Mouse (Mus musculus): ENCODE results near the gene Brsk2. TPM values are rescaled to one million over a fixed set of nuclear protein-coding genes. Genes with fewer than 3 reads are reported as not detected.
"Not testable (repeated sequence)": the region's sequence is repeated elsewhere in the genome, so short reads cannot be mapped to it uniquely, and the experiment has no call there.

Brsk2 gene
- 1.1 and 1.2 TPM in 2 replicates for polyA plus RNA-seq (2015; fragmentation: Nextera tagmentation; extraction: Ambion mirVana)

- Histone ChIP-seq H3K36me3 (no peaks in the 10 kb centered on the region), H3K4me3 (peak within 1 kb of the TSS; percentile 49), H3K27me3 (peaks cover 94% of the 10 kb centered on the region), H3K9ac (peak within 1 kb of the TSS; percentile 70), H3K9me3 (no peaks in the 10 kb centered on the region; the same call in 1 of the 2 replicates), H3K27ac (no peak within 1 kb of the TSS), H3K4me1 (peaks cover 13% of the 10 kb centered on the region), H3K4me2 (peak within 1 kb of the TSS; percentile 87)
- 2% methylated on average over 55 of the region's 55 CpGs for whole genome bisulfite sequencing
- peak; percentile 89 for ATAC-seq (ENCODE audit: insufficient number of reproducible peaks, insufficient read depth, low FRiP score, low TSS enrichment, low read depth)
Measured at GRCm38 (mm10) chr7:141948906-141949798, at the start of gene Brsk2. Gene Brsk2 (plus strand): TSS chr7:141949751.

- Histone ChIP-seq H3K4me3 (peak overlapping the region; percentile 83), H3K27ac (peak overlapping the region; percentile 60), H3K9ac (peak overlapping the region; percentile 92), H3K27me3 (peaks cover 16% of the 10 kb centered on the region; the same call in 1 of the 2 replicates), H3K4me1 (peaks cover 30% of the 10 kb centered on the region), H3K36me3 (no peaks in the 10 kb centered on the region), H3K4me2 (peak overlapping the region; percentile 85), H3K9me3 (no peaks in the 10 kb centered on the region)
- ATAC-seq (ENCODE audit: insufficient number of reproducible peaks, insufficient read depth, low FRiP score, low TSS enrichment, low read depth): peak; percentile 18; the same call in 1 of the 2 replicates
- under 1% methylated on average over 16 of the region's 16 CpGs for WGBS
Measured at GRCm38 (mm10) chr7:141901825-141902224, 47.7 kb upstream of the Brsk2 start.

- no peaks in the 10 kb centered on the region for H3K9me3 ChIP-seq
- H3K27me3 ChIP-seq: peaks cover 16% of the 10 kb centered on the region; the same call in 1 of the 2 replicates
- H3K4me2 ChIP-seq: peak overlapping the region; percentile 85
- under 1% methylated on average over 44 of the region's 44 CpGs for WGBS
- peaks cover 26% of the 10 kb centered on the region for H3K4me1 ChIP-seq
- peak overlapping the region; percentile 83 for H3K4me3 ChIP-seq
- ATAC-seq (ENCODE audit: insufficient number of reproducible peaks, insufficient read depth, low FRiP score, low TSS enrichment, low read depth): peak; percentile 93
- H3K9ac ChIP-seq: peak overlapping the region; percentile 92
- peak overlapping the region; percentile 60 for H3K27ac ChIP-seq
- no peaks in the 10 kb centered on the region for H3K36me3 ChIP-seq
Measured at GRCm38 (mm10) chr7:141902269-141902729, 47.3 kb upstream of the Brsk2 start.

- 66% methylated on average over 4 of the region's 4 CpGs for WGBS
- Histone ChIP-seq H3K27me3 (peaks cover 16% of the 10 kb centered on the region; the same call in 1 of the 2 replicates), H3K4me1 (peaks cover 26% of the 10 kb centered on the region), H3K4me3 (peak overlapping the region; percentile 83), H3K36me3 (no peaks in the 10 kb centered on the region), H3K9ac (peak overlapping the region; percentile 75), H3K9me3 (no peaks in the 10 kb centered on the region), H3K27ac (peak overlapping the region; percentile 60), H3K4me2 (peak overlapping the region; percentile 85)
- ATAC-seq (ENCODE audit: insufficient number of reproducible peaks, insufficient read depth, low FRiP score, low TSS enrichment, low read depth): no peak
Measured at GRCm38 (mm10) chr7:141902791-141903190, 46.8 kb upstream of the Brsk2 start.

- no peak overlapping the region for H3K4me3 ChIP-seq
- H3K27ac ChIP-seq: no peak overlapping the region
- H3K4me2 ChIP-seq: no peak overlapping the region
- H3K9me3 ChIP-seq: no peaks in the 10 kb centered on the region
- H3K9ac ChIP-seq: no peak overlapping the region
- no peak for ATAC-seq (ENCODE audit: insufficient number of reproducible peaks, insufficient read depth, low FRiP score, low TSS enrichment, low read depth)
- H3K36me3 ChIP-seq: no peaks in the 10 kb centered on the region
- 50% methylated on average over 6 of the region's 6 CpGs for whole genome bisulfite sequencing
- H3K27me3 ChIP-seq: peaks cover 16% of the 10 kb centered on the region; the same call in 1 of the 2 replicates
- H3K4me1 ChIP-seq: peaks cover 22% of the 10 kb centered on the region
Measured at GRCm38 (mm10) chr7:141908591-141908990, 41.0 kb upstream of the Brsk2 start.

GRCm38 (mm10) chr7:141911305-141911704, 38.2 kb upstream of the Brsk2 start:
- H3K9me3 ChIP-seq: no peaks in the 10 kb centered on the region
- no peak overlapping the region for H3K9ac ChIP-seq
- H3K27me3 ChIP-seq: peaks cover under 1% of the 10 kb centered on the region; the same call in 1 of the 2 replicates
- 44% methylated on average over 3 of the region's 3 CpGs for WGBS
- H3K27ac ChIP-seq: no peak overlapping the region
- ATAC-seq (ENCODE audit: insufficient number of reproducible peaks, insufficient read depth, low FRiP score, low TSS enrichment, low read depth): no peak
- no peaks in the 10 kb centered on the region for H3K36me3 ChIP-seq
- no peak overlapping the region for H3K4me3 ChIP-seq
- no peak overlapping the region for H3K4me2 ChIP-seq
- H3K4me1 ChIP-seq: peaks cover 22% of the 10 kb centered on the region

GRCm38 (mm10) chr7:141918407-141918806, 31.1 kb upstream of the Brsk2 start, which contains the start of gene Tollip:
Gene Tollip (minus strand): TSS chr7:141918507.
- H3K4me3 ChIP-seq: no peak within 1 kb of the TSS
- 84% methylated on average over 2 of the region's 2 CpGs for WGBS

GRCm38 (mm10) chr7:141924121-141924520, 25.4 kb upstream of the Brsk2 start:
- not testable (repeated sequence) for H3K4me1 ChIP-seq; H3K4me2 ChIP-seq; H3K27me3 ChIP-seq; H3K9ac ChIP-seq; H3K27ac ChIP-seq; H3K36me3 ChIP-seq; H3K9me3 ChIP-seq; ATAC-seq (ENCODE audit: insufficient number of reproducible peaks, insufficient read depth, low FRiP score, low TSS enrichment, low read depth); H3K4me3 ChIP-seq
- 92% methylated on average over 17 of the region's 17 CpGs for WGBS

More at GRCm38 (mm10) chr7:141918407-141918806, 31.1 kb upstream of the Brsk2 start, which contains the start of gene Tollip:
- Histone ChIP-seq H3K27me3 (no peaks in the 10 kb centered on the region), H3K36me3 (no peaks in the 10 kb centered on the region), H3K4me1 (no peaks in the 10 kb centered on the region), H3K9ac (no peak within 1 kb of the TSS), H3K9me3 (no peaks in the 10 kb centered on the region), H3K4me2 (no peak within 1 kb of the TSS), H3K27ac (no peak within 1 kb of the TSS)
- ATAC-seq (ENCODE audit: insufficient number of reproducible peaks, insufficient read depth, low FRiP score, low TSS enrichment, low read depth): no peak

- WGBS: 11% methylated on average over 7 of the region's 7 CpGs
- Histone ChIP-seq H3K4me1 (no peaks in the 10 kb centered on the region), H3K27ac (no peak overlapping the region), H3K4me2 (no peak overlapping the region), H3K36me3 (no peaks in the 10 kb centered on the region), H3K9ac (no peak overlapping the region), H3K27me3 (no peaks in the 10 kb centered on the region; the same call in 1 of the 2 replicates), H3K4me3 (no peak overlapping the region), H3K9me3 (no peaks in the 10 kb centered on the region)
- no peak for ATAC-seq (ENCODE audit: insufficient number of reproducible peaks, insufficient read depth, low FRiP score, low TSS enrichment, low read depth)
Measured at GRCm38 (mm10) chr7:141924917-141925316, 24.6 kb upstream of the Brsk2 start.

GRCm38 (mm10) chr7:141928642-141929041, 20.9 kb upstream of the Brsk2 start:
- Histone ChIP-seq H3K27ac (no peak overlapping the region), H3K9me3 (no peaks in the 10 kb centered on the region), H3K36me3 (no peaks in the 10 kb centered on the region), H3K4me1 (no peaks in the 10 kb centered on the region), H3K27me3 (peaks cover 3% of the 10 kb centered on the region; the same call in 1 of the 2 replicates), H3K4me3 (no peak overlapping the region), H3K4me2 (no peak overlapping the region), H3K9ac (no peak overlapping the region)
- 71% methylated on average over 10 of the region's 10 CpGs for WGBS
- no peak for ATAC-seq (ENCODE audit: insufficient number of reproducible peaks, insufficient read depth, low FRiP score, low TSS enrichment, low read depth)

- Histone ChIP-seq H3K4me1 (no peaks in the 10 kb centered on the region), H3K4me2 (no peak overlapping the region), H3K9me3 (no peaks in the 10 kb centered on the region), H3K4me3 (no peak overlapping the region), H3K27ac (no peak overlapping the region), H3K36me3 (no peaks in the 10 kb centered on the region), H3K9ac (no peak overlapping the region), H3K27me3 (peaks cover 7% of the 10 kb centered on the region)
- ATAC-seq (ENCODE audit: insufficient number of reproducible peaks, insufficient read depth, low FRiP score, low TSS enrichment, low read depth): no peak
- WGBS: 72% methylated on average over 7 of the region's 7 CpGs
Measured at GRCm38 (mm10) chr7:141934128-141934898, 15.2 kb upstream of the Brsk2 start.

Measured in embryonic facial prominence, embryonic 13.5 days (tissue).